Mouse (Mus musculus): Measurements from ENCODE around the gene Shh.

Gene Shh

DNA sequence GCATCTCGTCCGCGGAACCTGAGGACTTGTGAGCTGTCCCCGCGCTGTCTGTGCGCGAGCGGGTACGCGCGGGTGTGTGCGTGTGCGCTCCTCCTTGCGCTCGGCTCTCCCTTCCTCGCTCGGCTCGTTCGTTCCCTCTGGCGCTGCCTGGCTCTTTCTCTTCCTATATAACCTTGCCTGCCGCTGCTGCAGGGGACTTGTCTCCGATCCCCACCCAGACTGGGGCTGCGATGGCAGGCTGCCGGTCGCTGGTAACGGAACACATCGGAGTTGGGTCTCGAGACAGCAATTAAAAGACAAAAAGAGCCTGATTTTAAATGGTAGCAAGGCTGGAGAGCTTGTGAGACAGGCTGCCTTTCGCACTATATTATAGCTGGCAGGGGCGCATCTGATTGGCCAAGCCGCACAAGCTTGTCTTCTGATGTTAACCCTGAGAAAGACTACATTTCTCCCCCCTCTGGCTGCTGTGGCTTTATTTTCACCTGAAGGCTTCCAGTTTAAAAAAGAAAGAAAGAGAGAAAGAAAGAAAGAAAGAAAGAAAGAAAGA is at the start of gene Shh:
Gene Shh (minus strand): TSS at position 497 of the 547 bp plus-strand sequence.
- peak in 1 of 2 experiments; percentile 45 for DNase-seq (ENCODE audit: low spot score in 2 of 2)

DNA sequence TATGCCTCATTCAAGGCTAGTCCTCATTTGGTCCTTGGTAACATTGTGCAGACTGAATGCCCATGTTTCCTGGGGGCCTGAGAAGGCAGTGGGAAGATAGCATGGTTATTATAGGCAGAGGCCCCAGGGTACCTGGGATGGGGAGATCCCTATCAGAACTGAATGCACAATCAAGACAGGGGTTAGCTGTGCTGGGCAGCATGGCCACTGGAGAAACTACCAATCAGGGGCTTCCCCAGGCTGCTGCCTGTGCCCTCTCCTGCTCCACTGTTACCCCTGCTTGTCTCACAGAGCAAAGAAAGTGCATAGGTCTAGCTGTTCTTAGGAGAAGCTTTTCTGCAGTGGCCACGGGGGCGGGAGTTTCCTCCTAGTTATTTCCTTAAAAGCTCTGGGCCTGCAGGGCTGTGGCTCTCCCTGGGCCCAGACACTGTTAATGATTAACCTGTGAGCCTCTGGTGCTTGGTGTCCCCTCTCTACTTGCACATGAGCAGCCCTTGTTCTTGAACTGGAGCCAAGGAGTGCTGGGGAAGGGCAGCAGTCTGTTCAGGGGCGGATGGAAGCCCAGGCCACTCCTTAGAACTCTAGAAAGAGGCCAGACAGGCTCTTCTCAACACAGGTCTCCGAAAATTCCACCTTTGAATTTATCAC is 33.9 kb upstream of the Shh start:
- DNase-seq (ENCODE audit: low spot score in 2 of 2) = no peak

GRCm38 (mm10) chr5:28498846-28499245 is 31.8 kb upstream of the Shh start:
- no peak for DNase-seq (ENCODE audit: low spot score in 2 of 2)

GRCm38 (mm10) chr5:28495712-28496650 is 28.9 kb upstream of the Shh start:
- DNase-seq (ENCODE audit: low spot score in 2 of 2) = no peak

DNA sequence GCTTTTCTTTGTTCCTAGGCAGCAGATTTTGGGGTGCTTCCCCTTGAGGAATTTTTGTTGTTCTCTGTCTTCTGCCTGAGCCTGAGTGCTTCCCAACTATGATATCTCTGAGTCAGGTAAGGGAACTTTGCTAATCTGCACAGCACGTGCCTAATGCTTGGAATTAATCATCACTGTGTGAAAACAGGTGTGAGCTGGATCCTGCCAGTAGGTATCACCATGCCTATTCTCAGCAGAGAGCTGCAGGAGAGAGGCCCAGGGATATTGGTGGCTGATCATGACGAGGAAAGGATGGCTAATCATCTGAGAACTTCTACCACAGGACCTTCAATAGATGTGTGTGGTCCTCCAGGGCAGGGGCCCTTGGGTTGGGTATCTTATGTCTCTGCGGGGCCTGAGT is 26.5 kb upstream of the Shh start:
- no peak for DNase-seq (ENCODE audit: low spot score in 2 of 2)

DNA sequence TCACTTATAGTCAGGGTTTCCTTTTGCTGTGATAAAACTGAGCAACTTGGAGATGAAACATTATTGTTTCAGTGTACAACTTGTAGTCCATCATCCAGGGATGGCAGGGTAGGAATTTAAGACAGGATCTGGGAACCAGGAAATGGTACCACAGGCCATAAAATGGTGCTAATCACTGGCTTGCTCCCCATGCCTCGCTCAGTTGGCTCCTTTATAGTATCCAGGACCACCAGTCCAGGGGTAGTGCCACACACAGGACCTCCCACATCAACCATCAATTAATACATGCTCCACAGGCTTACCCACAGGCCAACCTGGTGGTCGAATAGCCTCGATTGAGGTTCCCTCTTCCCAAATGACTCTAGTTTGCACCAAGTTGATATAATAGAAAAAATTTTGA is 15.9 kb upstream of the Shh start:
- no peak for DNase-seq (ENCODE audit: low spot score in 2 of 2)

DNA sequence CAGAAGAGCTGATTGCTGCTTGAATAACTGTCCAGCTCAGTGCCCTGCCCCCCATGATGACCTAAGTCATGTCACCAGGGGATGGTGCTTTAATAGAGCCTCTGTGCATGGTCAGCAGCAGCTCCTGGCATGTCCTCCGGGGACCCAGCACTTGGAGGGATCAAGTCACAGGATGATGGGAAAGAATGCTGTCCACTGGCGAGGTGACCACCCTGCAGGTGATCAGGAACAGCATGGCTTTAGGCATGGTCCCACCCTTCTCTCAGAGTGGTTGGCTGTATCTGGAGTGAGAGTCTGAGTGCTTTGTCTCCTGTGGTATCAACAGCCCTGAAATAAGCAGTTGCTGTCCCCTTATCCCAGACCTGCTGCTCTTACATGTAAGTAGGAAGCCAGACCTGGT is 14.7 kb upstream of the Shh start:
- DNase-seq (ENCODE audit: low spot score in 2 of 2) = no peak

DNA sequence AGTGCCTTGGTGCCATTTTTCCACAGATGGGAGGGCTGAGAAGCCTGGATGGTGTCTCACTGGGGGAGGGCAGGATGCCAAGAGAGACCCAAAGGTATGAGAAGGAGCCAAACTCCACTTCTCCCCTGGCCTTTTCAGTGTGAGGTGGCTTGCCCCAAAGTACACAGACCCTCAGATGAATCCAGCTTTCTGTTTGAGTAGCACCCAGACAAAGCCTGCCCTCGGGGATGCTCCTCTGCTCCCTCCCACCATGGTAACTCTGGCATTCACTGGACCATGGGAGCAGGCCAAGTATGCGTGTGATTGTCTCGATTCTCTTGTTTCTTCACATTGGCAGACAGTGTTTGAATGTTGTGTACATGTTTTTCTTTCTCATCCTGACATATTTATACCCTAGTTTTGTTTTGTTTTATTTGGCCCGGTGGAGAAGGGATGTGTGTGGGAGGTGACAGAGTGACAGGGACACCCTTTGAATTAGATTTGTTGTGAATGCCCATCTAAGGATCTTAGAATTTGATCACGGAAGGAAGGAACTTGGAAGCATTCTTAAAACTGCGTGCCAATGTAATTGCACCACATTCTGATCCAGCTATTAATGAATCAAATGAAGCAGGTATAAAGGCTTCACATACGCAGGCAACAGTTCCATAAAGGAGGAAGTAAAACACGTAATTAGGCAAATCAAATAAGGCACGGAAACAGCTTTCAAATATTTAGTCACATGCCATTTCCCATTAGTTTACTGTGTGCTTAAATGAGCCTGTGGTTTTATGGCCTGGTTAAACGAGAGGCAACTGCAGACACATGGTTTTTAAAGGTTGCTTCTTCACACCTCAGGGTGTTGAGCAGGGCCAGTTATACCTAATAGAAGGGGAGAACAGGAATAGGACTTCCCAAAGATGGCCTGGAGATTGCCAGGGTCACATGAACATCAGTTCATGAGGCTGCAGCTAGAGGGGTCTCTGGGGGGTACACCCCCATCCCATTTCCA is 9.6 kb upstream of the Shh start:
- DNase-seq (ENCODE audit: low spot score in 2 of 2) = no peak

- no peak for DNase-seq (ENCODE audit: low spot score in 2 of 2)
Observed at GRCm38 (mm10) chr5:28473556-28473955, 6.5 kb upstream of the Shh start.

GRCm38 (mm10) chr5:28469525-28470202 is 2.6 kb upstream of the Shh start:
- peak in 1 of 2 experiments; percentile 51 for DNase-seq (ENCODE audit: low spot score in 2 of 2)

GRCm38 (mm10) chr5:28466351-28466750 is 705 bp downstream of the Shh start:
- DNase-seq (ENCODE audit: low spot score in 2 of 2) = no peak

GRCm38 (mm10) chr5:28465526-28465925 is 1.5 kb downstream of the Shh start:
- DNase-seq (ENCODE audit: low spot score in 2 of 2) = no peak

- peak; percentile 57 to 65 for DNase-seq (ENCODE audit: low spot score in 2 of 2)
Observed at GRCm38 (mm10) chr5:28465099-28465406, 2.0 kb downstream of the Shh start.

DNA sequence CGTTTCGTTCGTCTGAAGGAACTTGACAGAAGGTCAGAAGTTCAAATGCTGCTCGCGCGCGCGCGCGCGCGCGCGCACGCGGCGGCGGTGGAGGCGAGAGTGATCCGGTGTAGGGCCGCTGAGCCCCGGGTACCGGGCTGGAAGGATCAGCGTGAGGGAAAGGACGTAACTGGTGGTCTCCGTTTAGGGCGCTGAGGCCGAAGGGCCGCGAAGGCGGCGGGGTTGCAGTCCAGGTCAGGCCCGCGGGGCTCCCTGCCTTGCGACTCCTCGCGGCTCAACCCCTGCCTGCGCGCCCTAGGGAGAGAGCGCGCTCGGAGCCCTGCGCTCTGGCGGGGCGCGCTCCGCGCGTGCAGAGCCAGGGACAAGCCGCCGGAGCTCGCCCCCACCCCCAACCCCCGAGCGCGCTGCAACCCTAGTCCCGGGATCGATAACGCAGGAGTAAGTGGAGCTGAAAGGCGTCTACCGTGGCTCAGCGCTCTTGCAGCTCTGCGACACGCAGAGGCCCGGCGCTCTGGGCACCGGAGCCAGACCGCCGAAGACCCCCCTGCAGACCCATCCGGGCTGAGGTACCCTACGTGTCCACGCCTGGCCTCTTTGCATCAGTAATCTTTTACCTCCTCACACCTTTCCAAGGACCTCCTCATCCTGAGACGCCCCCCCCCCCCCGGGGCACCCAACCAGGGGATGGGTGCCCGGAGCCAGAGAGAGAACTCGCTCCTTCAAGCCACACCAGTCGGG is 2.5 kb downstream of the Shh start:
- DNase-seq (ENCODE audit: low spot score in 2 of 2) = peak in 1 of 2 experiments; percentile 23

DNA sequence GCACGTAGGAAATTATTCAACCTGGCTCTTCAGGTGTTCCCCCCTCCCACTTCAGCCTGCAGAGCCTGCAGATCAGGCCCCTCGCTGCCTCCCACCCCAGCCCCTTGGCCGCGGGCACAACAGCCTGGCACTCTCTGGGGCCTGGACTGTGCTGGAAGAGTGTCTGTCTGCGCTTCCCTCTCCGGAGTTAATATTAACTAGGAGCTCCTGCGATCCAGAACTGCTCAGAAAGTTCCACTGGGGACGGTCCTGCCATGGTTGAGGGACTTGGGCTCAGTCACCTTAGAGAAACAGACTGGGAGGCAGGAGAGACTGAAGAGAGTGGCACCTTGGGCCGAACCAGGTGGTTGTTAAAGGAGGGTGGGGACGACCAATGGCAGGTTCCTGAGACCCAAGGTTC is 3.4 kb downstream of the Shh start:
- no peak for DNase-seq (ENCODE audit: low spot score in 2 of 2)

DNA sequence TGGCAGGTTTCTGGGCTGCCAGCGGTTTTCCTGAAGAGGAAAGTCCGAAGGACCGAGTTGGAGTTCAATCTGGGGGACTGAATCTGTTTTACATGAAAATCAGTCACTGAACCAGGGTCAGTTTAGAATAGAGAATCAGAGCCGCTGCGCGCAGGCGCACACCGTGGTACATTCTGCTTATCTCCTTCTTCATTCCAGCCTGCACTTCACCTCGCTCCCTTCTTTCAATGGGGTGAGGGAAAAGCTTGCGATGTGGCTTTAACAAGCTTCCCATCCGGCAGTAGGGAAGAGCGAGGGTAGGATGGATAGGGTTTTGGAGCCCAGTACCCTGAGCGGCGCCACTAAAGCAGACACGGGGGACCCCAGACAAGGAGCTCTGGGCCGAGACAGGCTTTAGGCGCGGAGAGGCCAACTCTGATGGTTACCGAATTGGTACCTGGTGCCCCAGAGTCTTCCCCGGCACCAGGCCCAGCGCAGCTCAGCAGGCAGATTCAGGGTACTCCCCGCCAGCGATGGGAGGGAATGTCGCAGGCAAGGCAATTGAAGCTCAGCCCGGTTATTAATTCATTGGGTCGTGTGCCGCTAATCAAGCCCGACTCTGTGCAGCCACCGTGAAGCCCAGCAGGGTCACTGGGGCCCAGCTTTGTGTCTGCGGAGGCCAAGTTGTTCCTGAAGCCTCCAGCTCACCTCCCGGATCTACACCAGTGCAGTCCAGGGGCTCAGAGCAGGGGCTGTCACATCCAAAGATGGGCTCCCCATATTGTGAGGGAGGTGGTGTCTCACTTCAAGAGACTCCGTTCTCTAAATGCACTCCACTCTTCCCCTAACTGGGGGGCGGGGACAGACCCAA is 4.1 kb downstream of the Shh start:
- DNase-seq (ENCODE audit: low spot score in 2 of 2) = no peak

DNA sequence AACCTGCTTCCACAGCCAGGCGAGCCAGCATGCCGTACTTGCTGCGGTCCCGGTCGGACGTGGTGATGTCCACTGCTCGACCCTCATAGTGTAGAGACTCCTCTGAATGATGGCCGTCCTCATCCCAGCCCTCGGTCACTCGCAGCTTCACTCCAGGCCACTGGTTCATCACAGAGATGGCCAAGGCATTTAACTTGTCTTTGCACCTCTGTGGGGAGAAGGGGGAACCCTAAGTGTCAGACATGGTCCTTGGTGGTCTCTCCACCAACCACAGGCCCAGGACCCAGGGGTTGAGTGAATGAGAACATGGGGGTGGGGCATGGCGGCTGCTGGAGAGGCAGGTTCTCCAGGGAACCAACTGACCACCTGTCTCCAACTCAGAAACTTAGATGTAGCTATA is 5.7 kb downstream of the Shh start:
- DNase-seq (ENCODE audit: low spot score in 2 of 2) = no peak

GRCm38 (mm10) chr5:28460556-28461350 is 6.3 kb downstream of the Shh start:
- DNase-seq (ENCODE audit: low spot score in 2 of 2) = no peak

All from frontal cortex, postnatal 10 days (tissue).